Mouse (Mus musculus) urinary bladder, adult 2 months (tissue): ENCODE results near the gene Mex3a. TPM values are rescaled to one million over a fixed set of nuclear protein-coding genes. Genes with fewer than 3 reads are reported as not detected.
"Not testable (repeated sequence)": the region's sequence is repeated elsewhere in the genome, so short reads cannot be mapped to it uniquely, and the experiment has no call there.

Experiments used
- DNase-seq: peaks from one replicate; pipeline ENCODE4 v3.0.0; 2022; ENCODE audit warnings: low spot score
- polyA plus RNA-seq: library from polyadenylated mRNA; depleted of rRNA; stranded (reverse); fragments of >200 nt; gene quantifications from 2 replicates; pipeline ENCODE4 v1.2.3, GENCODE M21; 2012; rRNA removed

Mex3a gene
- polyA plus RNA-seq, 1 experiment = 1.8 TPM

DNA sequence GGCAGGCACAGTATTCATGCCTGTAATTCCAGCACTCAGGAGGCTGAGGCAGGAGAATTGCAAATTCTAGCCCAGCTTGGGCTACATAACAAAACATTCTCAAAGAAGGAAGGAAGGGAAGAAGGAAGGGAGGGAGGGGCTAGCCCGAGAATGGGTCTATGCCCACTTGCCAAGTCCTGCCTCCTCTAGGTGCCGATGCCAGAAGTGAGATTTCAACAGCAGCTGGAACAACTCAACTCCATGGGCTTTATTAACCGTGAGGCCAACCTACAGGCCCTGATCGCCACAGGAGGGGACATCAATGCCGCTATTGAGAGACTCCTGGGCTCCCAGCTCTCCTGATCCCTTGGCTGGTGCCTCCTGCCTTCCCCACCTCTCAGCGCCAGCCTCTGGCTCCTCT is 35.7 kb downstream of the Mex3a start:
- DNase-seq = no peak

GRCm38 (mm10) chr3:88568615-88569014 is 36.4 kb downstream of the Mex3a start:
- no peak for DNase-seq

DNA sequence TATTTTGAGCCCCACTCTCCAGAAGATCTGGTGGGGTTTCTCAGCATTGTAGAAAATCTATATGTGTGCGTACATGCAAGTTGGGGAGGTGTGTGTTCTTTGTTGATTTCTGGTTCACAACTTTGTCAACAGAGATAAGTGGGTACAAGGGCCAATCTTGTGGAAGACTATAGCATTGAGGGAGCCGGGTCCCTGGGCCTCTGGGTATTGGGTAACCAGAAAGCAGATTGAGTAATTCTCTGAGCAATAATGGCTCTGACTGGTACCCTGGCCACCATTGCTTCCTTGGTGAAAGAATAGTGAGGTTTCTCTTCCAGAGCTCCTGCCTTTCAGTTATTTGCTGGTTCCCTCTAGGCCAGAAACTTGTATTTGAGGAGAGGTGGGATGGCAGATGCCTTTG is 36.9 kb downstream of the Mex3a start:
- DNase-seq = no peak

GRCm38 (mm10) chr3:88569694-88570093 is 37.5 kb downstream of the Mex3a start:
- DNase-seq = no peak

- no peak for DNase-seq
Measured at GRCm38 (mm10) chr3:88570341-88570740, 38.1 kb downstream of the Mex3a start.

- DNase-seq = no peak
Measured at GRCm38 (mm10) chr3:88571856-88572255, 39.7 kb downstream of the Mex3a start.

- DNase-seq = no peak
Measured at GRCm38 (mm10) chr3:88572835-88573234, 40.6 kb downstream of the Mex3a start.

DNA sequence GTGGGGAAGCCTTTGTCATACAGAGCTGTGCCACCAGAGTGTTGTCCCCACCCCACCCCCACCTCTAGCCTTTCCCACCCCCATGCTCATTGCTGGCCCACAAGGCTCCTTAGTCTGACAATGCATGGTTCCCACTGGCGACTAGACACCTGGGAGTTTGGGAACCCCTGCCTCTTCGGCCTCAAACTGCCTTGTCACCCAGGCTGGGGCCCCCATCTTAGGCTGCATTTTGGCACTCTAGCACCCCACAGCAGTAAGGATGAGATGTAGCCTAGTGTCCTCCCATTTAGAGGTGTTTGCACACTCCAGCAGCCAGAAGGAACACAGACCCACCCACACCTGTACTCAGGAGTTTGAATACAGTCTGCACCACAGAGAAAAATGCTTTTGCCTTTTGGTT is 41.6 kb downstream of the Mex3a start:
- no peak for DNase-seq

GRCm38 (mm10) chr3:88575540-88575939 is 43.3 kb downstream of the Mex3a start, which contains the start of gene Ssr2:
TSS of gene Ssr2 (plus strand) at chr3:88575876.
- DNase-seq = no peak

- DNase-seq = not testable (repeated sequence)
Measured at GRCm38 (mm10) chr3:88577846-88578245, 45.7 kb downstream of the Mex3a start.

GRCm38 (mm10) chr3:88578498-88579424 is 46.6 kb downstream of the Mex3a start:
- DNase-seq = no peak

- DNase-seq = peak; percentile 54
Measured at GRCm38 (mm10) chr3:88579454-88580117, 47.4 kb downstream of the Mex3a start.

DNA sequence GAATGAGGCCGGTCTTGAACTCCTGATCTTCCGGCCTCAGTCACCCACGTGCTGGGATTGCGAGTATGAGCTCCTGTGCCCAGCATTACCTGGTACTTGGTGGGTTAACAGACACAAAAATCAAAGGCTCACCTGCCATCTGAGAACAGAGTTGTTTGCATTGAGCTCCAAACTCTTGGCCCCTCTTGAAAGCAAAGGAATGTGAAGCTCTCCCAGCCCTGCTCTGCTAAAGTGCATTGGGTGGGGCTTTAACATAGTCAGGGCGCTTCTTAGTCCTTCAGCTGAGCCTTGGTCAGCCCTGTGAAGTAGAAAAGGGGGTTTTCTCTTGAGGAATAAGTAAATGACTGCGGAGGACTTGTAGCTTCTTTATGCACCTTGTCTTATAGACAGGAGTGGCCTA is 53.6 kb downstream of the Mex3a start:
- no peak for DNase-seq

DNA sequence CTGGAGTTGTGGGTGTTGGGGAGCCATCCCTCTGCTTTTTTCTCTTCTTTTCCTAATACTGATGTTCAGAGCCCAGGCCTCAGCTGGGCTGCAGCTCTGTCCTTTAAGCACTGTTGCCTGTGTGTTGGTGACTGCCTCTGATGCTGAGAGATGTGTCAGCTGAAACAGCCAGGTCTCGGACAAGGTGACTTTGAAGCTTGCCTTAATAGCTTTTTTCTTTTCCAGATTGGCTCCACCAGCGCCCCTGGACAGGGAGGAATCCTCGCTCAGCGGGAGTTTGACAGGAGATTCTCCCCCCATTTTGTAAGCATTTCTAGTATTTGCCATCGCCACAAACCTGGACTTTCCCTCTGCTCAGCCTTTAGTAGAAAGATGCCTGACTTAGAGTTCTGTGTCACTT is 54.4 kb downstream of the Mex3a start:
- DNase-seq = no peak

DNA sequence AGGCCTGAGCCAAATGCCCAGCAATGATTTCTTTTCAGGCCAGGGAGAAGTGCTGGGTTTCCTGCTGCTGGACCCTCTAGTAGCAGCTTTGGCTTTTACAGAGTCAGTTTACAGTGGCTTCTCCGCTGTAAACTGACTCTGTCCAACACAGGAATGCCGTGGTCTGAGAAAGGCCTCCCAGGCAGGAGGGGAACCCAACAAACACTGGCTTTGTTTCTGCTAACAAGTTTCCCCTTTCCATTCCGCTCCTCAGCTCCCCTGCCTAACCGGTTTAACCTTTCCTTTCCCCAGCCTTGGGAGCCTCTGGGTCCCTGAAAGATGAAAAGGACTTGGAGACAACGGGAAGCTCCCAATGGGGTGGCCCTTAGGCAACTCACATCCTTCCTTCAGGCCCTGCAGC is 58.1 kb downstream of the Mex3a start:
- no peak for DNase-seq

Other genes with a start within 250 kb of the Mex3a start
- gene Gm38392, start 245.2 kb upstream of the Mex3a start, polyA plus RNA-seq = 0.15 and 0.34 TPM in 2 replicates
- gene Tsacc, start 235.4 kb upstream of the Mex3a start, polyA plus RNA-seq = 7.4 and 7.9 TPM in 2 replicates
- 142 and 168 TPM in 2 replicates for gene Cct3, start 235.3 kb upstream of the Mex3a start, polyA plus RNA-seq
- 166 and 177 TPM in 2 replicates for gene Glmp, start 207.4 kb upstream of the Mex3a start, polyA plus RNA-seq
- 31.3 and 38.1 TPM in 2 replicates for gene Tmem79, start 196.2 kb upstream of the Mex3a start, polyA plus RNA-seq
- gene Smg5, start 196.1 kb upstream of the Mex3a start, polyA plus RNA-seq = 56.7 and 58.4 TPM in 2 replicates
- gene Paqr6, start 167.8 kb upstream of the Mex3a start, polyA plus RNA-seq = 47.1 and 70.4 TPM in 2 replicates
- 1.9 and 2.7 TPM in 2 replicates for gene Bglap3, start 159.7 kb upstream of the Mex3a start, polyA plus RNA-seq
- gene Bglap2, start 153.7 kb upstream of the Mex3a start, polyA plus RNA-seq = 21.5 and 24.7 TPM in 2 replicates
- 0.27 and 0.89 TPM in 2 replicates for gene Bglap, start 147.9 kb upstream of the Mex3a start, polyA plus RNA-seq
- 25.4 and 27.2 TPM in 2 replicates for gene Pmf1, start 122.1 kb upstream of the Mex3a start, polyA plus RNA-seq
- gene Slc25a44, start 107.3 kb upstream of the Mex3a start, polyA plus RNA-seq = 18.7 and 19.8 TPM in 2 replicates
- gene Sema4a, start 71.2 kb upstream of the Mex3a start, polyA plus RNA-seq = 63.2 and 63.3 TPM in 2 replicates
- gene Lmna, start 22.4 kb upstream of the Mex3a start, polyA plus RNA-seq = 171 and 182 TPM in 2 replicates
- gene Rab25, start 15.9 kb downstream of the Mex3a start, polyA plus RNA-seq = 135 and 174 TPM in 2 replicates
- gene Lamtor2, start 20.7 kb downstream of the Mex3a start, polyA plus RNA-seq = 124 and 134 TPM in 2 replicates
- 36.9 and 38.6 TPM in 2 replicates for gene Ubqln4, start 21.4 kb downstream of the Mex3a start, polyA plus RNA-seq
- gene Ssr2, start 43.5 kb downstream of the Mex3a start, polyA plus RNA-seq = 128 and 150 TPM in 2 replicates
- gene Arhgef2, start 73.6 kb downstream of the Mex3a start, polyA plus RNA-seq = 47.7 and 57.3 TPM in 2 replicates
- not detected in 2 replicates for gene Rxfp4, start 120.7 kb downstream of the Mex3a start, polyA plus RNA-seq
- 76.3 and 121 TPM in 2 replicates for gene Khdc4, start 153.4 kb downstream of the Mex3a start, polyA plus RNA-seq
- 81.4 and 89.3 TPM in 2 replicates for gene Rit1, start 184.4 kb downstream of the Mex3a start, polyA plus RNA-seq
- gene Syt11, start 242.8 kb downstream of the Mex3a start, polyA plus RNA-seq = 9.7 and 11.3 TPM in 2 replicates